Mouse (Mus musculus): ENCODE data around the gene Atg101.
A peak's percentile ranks its signal among the peaks of the same experiment; 100 is the strongest.

The Atg101 gene

DNA sequence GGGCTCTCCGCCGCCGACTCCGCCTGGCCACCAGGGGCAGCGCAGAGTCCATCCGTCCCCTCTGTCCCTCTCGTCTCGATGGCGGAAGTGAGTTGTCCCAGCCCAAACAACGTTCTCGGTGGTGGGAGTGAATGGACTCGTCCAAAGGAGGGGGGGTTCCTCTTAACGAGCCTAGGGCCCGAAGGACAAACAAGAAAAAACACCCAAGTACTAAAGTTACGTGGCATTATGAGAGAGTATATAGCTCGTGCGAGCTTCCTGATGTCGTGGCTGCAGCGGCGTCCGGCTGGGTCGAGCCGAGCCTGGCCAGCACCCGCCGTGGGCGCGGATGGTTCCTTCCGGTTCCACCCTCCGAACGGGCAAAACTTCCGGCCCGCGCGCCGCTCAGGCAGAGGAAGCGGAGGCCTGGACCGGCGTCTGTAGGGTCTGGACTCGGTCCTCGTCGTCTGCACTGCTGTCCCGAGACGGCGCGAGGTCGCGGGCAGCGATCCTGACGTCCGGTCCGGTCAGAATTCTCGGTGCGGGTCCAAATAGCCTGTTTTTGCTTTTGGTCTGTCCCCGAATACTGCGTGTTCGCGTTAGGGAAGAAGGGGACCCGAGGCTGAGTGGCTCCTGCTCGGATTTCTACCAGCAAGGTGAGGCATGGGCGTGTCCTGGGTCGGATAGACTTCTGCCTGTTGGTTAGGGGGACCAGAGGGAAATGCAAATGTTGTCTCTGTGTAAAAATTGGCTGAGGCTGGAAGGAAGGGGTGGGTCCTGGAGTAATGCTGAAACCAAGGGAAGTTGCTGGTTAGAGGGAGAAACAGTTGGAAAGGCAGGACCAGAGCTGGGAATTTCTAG lies at the start of gene Atg101:
Gene Atg101, plus strand, starts transcription at position 362 of the 840 bp plus-strand sequence.
- DNase-seq: peak; percentile 90 to 91

DNA sequence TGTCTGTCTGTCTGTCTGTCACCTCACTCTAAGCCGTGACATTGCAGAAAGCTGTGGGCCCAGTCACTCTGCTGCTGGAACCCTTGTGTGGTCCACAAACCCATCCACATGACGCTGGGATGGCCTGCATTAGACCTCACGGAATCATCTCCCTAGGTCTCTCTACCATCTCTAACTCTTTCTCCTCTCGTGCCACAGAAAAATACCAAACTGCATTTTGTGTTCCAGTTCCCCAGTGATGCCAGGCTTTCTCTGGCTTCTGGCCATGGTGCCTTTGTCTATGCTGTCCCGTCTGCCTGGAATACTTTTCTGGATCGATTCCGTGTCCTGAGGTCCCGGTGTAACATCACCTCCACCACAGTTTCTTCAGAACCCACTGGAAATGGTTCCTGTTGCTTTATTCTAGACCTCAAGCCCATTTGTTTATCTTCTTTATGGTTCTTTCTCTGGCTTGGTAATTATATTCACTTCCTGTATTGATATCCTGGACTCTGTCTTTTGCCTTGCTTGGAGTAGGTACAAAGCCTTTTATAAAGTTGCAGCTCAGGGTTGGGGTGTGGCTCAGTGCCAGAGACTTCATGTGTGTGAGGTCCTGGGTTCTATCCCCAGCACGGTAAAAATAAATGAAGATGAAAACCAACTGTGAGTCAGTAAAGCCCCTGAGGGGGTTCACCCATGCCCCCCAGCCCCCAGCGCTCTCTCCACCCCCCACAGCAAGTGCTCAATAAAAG lies 49.3 kb upstream of the Atg101 start:
- DNase-seq: no peak

DNA sequence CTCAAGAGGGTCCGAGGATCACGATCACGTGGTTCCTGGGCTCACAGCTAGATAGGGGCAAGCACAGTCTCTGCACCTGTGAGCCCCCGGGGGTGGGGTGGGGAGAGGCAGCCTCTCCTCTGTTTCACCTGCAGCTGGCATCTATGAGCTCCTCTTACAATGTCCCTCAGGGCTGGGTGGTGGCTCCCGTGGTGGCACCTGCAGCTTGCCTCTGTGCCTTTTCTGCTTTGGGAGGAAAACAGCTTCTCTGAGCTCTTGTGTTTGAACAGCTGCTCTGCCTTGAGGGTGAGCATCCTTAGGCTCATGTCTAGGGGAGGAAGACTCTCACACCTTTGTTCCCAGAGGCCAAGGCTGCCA lies 48.8 kb upstream of the Atg101 start:
- no peak for DNase-seq

DNA sequence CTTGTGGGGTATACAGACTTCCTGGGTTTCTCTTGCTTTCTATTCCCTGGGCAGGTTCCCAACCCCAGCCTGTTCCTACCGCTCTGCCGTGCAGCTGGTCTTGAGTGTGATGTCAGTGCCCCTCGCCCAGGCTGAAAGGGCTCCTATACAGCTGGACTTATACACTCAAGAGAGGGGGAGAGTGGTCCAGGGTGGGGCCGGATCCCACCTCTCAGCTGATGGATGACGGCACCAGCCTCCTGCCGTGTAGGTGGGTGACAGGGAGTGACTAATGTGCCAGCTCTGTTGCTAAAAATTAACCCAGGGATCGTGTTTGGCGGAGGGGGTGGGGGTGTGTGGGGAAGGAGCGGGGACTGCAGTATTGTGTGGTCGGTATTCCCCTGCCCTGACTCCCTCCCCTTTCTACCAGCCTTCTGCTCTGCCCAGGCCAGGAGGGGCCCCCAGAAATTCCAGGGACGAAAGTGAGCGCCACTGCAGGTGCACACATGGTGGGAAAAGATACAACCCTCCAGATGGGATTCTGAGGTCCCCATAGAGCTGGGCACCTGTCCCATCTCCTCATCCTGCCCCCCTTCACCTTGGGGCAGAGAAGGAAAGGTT lies 48.2 kb upstream of the Atg101 start:
- DNase-seq: no peak

DNA sequence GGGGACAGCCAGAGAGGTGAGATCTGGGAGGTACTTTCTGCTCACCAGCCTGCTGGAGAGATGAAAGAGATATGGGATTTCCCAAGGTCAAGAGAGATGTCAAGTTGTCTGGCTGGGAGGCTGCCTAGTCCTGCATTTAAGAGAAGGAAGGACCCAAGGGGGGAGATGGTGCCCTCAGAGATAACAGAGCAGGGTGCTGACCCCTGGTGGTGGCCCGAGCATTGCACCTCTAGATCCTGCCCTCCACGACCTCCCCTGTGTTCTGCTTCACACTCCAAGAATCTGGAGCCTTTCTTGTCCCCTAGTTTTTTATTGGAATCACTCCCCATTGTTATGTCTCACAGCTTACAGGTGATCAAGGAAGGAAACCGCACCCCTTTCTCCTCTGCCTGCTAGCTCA lies 47.2 kb upstream of the Atg101 start:
- DNase-seq: peak; percentile 65 to 67

DNA sequence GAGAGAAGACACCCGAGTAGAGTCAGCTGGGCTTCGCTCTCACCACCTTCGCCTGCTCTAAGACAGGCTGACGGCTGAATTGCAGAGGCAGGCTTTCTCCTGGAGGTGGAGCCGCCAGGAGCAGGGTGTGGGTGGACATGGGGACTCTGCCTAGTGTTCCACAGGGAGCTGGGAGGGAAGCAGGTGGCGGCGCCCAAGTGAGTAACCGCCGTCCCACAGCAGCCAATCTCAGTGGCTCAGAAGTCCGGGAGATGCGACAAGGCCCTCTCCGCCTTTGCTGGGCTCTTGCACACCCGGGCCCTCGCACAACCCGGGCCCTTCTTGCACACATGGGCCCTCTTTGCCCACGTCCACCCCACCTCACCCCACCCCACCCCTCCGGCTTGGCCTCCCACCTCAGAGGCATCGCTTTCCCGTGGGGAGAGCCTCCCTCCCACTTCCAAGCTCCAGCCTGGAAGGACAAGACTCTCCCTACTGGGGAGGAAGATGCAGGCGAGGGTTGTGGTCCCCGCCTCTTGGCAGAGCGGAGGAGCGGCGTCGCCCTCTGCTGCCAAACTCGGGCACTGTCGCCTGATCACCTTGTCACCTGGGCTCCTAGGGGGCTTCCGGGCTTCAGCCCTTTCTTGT lies 45.1 kb upstream of the Atg101 start:
- DNase-seq: peak; percentile 68 to 72

DNA sequence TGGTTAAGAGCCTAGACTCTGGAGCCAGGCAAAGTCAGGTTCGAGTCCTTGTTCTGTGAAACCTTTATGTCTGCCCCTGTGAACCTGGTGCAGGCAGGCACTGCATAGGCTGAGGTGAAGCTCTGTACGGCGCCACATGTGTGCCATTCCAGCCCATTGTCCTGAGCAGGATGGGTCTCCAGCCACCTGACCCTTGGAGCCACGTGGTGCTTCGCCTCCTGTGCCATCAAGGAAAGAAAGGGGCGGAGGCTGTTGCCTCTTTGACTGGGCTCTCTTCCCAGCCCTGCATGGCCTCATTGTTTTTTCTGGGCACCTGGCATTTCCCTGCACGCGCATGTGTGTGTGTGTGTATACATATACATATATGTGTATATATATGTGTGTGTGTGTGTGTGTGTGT lies 44.3 kb upstream of the Atg101 start:
- DNase-seq: no peak

DNA sequence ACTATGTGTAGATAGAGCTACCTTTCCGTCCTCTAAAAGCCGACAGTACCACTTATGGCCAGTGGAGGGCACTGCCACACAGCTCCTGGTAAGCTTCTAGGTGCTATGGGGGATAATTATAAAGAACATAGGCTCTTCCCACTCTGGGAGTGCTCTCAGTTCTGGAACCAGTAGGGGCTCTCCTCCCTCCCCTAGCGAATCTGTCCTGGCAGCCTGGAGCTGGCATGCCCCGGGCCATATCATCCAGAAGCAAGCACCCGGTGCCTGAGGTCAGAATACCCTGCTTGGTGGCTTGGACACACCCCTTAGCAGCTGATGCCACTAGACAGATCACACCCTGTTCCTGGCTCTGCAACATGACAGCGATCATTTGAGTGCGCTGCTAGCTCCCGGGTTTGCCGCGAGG lies 43.3 kb upstream of the Atg101 start:
- peak; percentile 89 to 97 for DNase-seq

DNA sequence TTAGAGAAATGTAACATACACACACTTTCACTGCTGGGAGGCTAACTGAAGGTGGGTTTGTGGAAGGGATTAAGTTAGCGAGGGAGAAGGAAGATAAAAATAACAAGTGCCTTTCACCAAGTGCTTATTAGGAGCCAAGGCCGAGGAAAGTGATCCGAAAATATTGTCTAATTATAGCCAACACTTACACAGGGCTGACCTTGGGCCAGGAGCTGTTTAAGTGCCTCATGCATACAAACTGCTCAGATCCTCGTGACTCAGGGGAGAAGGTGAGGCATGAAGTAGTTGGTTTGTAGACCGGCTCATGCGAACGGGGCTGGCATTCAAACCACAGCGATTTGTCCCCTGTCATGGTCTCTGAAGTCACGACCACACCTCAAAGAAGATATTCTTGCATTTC lies 42.8 kb upstream of the Atg101 start:
- DNase-seq: no peak

DNA sequence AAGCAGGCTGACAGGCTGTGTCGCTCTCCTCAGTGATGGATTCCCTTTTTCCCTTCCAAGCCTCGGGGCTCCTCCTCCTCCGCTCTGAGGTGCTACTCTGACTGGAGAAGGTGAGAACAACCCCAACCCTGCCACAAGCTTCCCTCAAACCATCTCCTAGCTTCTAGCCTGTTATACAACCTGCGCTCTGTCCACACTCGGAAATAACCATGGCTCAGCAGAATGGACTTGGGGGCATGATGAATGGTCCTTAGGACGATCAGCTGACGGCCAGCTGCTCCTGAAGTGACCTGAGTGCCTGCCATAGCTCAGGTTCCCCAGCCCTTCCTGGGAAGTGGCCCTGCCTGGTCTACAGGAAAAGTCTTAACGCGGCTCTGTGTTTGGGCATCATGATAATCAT lies 42.2 kb upstream of the Atg101 start:
- DNase-seq: no peak

DNA sequence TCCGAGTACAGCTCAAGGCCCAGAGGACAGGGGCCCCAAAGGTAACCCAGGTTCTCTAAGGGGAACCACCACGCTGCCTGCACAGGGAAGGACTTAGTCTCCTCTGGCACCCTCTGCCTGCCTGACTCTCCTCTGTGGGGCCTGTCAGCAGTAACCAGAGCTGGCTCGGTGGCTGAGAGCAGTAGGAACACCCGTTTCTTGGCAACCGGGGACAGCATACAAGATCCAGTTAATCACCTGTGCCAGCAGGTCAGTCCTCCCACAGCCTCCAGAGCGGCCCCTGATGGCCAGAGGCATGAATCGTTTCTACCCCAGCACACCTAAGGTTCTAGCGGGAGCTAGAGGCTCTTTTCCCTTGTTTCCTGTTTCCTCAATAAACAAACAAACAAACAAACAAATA lies 41.4 kb upstream of the Atg101 start:
- peak; percentile 80 to 86 for DNase-seq

DNA sequence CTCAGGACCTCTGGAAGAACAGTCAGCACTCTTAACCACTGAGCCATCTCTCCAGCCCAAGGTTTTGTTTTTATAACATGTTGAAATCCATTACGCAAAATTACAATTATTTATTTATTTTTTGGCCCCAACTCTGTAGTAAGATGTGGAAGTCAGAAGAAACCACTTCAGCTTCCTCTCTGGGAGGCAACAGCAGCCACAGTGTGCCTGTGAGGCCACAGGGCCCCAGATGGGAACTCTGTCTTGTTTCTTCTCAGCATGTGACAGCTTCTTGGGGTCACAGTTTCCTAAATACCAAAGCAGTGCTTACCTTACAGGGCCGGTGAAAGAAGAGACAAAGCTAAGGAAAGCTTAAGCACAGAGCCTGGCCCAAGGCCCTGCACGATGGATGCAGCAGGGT lies 40.1 kb upstream of the Atg101 start:
- DNase-seq: no peak

DNA sequence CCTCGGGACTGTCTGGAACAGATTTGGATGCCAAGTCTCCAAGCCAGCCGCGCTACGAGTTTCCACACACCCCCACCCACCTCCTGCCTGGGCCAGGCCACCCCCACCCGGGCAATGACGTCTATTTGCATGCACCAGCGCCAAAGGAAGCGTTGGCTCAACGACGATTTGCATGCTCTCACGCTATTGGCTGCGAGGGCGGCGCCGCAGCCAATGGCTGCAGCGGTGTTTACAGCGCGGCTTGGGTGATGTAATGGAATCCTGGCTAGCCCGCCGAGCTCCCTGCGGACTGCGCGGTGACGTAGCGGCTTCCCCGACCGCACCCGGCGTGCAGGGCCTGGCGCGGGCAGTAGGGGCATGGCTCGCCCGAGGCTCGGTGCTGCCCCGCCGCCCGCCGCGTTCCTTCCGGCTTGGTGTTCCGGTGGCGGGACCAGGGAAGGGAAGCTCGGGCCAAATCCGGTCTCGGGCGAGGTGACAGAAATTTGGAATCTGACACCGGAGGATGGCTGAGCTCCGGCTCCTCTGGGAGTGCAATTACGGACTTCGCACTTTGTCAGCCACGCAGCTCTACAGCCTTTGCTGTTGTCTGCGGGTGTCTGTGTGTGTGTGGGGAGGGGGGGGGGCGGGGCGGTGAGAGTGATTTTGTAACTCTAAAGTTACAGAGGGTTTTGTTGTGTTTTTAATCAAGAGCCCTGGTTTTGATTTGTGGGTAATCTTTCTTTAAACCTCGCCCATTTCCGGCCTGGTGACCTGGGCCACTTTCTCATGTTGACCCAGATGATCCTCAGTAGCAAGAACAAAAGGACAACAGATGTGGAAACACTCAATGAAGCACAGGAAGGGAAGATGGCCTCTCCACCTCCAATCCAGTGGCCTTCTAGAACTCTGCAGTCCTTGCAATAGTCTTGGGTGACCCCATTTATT lies 37.6 kb upstream of the Atg101 start:
- peak; percentile 92 for DNase-seq

DNA sequence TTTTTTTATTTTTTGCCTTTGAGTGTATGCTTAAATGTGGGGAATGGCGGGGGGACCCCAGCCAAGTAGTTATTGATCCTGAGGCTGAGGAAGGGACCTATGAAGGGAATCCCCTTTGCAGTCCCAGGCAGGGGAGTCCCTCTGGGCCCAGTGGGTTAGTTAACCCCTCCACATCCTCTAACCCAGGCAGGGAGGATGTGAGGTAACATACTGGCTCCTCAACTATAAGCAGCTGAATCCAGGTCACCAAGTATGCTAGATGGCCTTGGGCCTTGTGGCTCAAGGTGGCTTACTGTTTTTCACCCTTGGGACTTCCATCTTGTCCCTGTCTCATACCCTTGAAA lies 36.9 kb upstream of the Atg101 start:
- DNase-seq: no peak

DNA sequence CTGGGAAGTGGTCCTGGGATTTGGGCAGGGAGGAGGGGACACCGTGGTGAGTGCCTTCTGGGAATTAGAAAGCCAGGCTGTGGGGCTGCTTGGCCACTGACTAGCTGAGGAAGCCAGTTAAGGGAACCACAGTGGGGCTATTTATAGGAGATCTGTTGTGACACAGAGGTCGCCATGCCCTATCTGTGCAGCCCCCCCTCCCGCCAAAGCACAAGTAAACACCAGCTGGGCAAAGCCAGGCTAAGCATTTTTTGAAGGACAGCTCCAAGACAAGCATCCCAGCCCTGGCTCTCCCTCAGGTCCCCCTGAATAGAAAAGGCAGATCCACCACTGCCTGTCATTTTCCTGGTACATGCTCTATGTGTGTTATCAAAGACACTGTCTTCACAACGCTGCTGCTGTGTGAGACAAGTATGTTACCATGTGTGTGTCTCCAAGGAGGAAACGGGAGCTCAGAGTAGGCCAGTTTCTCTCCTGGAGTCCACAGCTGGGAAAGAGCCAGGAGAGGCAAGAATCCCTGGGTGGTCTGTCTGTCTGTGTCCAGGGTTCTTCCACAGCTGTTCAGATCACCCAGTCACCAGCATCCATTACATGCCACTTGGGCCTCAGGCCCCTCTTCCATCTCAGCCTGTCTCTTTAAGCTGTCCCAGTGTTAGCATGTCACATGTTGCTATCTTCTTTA lies 35.9 kb upstream of the Atg101 start:
- DNase-seq: no peak

DNA sequence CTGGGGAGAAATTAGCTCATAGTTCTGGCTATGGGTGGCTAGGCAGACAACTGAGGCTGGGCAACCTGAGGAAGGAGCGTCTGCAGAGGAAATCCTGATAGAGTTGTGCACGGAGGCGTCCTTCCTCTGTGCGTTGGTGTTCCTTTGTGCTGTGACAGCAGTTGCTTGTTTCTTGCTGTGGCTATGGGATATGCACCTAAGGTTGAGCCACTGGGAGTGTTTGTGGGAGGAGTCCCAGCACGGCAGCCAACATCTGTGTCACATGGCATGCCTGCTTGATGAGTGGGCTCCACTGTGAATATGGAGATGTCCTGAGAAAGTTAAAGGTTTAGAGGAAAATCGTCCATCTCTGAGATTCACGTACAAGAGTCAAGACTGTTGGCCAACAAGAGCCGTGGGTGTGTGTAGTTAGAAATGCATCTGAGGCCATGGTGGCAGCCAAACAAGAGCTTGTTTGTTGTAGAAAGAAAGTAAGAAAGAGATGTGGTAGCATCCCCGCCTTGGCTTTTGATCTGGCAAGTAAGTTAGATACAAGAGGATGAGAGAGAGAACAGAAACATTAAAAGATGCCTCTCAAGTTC lies 33.8 kb upstream of the Atg101 start:
- DNase-seq: no peak

DNA sequence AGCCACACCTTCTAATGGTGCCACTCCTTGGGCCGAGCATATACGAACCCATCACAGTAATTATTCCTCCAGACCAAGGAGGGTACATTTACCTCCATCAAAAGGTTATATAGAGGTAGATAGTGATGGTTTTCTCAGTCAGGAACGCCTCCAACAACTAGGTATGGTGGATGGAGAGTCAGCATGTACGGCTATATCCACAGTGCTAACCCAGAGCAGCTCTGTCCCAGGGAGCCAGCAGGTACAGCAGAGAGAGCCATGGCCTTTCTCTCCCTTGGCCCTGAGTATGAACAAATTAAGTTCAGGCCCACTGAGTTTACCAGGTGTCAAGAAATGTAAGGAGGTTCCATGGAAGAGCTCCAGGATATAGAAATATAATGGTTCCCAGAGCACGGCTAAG lies 32.1 kb upstream of the Atg101 start:
- DNase-seq: no peak

DNA sequence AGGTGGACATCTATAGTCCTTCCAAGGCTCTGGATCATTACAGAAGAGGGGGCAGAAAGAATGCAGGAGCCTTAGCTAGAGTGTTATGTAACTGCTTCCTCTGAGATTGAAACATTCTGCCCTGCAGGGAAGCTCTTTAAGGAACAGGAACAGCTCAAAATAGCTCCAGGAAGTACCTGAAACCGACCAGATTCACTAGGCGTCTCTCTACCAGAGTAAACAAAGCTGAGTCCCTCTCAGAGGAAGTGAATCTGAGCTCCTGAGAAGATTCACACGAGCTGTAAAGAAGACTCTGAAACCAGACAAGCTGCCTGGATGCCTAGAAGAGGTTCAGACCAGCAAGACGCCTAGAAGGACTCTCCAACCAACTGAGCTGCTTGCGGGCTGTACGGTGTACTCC lies 31.5 kb upstream of the Atg101 start:
- no peak for DNase-seq

DNA sequence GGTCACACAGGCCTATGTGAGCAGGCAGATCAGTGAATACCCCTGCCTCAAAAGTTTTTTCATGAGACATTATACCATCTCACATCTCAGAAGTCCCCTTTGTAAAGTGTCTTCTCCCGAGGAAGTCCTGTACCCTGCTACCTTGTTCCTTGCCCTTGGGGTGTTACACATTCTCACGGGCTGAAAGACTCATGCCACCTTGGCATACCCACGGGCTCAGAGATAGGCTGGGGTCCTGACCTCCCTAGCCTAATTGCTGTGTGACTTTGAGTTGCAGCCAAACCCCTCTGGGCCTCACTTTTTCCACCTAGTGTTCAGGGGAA lies 30.5 kb upstream of the Atg101 start:
- no peak for DNase-seq

DNA sequence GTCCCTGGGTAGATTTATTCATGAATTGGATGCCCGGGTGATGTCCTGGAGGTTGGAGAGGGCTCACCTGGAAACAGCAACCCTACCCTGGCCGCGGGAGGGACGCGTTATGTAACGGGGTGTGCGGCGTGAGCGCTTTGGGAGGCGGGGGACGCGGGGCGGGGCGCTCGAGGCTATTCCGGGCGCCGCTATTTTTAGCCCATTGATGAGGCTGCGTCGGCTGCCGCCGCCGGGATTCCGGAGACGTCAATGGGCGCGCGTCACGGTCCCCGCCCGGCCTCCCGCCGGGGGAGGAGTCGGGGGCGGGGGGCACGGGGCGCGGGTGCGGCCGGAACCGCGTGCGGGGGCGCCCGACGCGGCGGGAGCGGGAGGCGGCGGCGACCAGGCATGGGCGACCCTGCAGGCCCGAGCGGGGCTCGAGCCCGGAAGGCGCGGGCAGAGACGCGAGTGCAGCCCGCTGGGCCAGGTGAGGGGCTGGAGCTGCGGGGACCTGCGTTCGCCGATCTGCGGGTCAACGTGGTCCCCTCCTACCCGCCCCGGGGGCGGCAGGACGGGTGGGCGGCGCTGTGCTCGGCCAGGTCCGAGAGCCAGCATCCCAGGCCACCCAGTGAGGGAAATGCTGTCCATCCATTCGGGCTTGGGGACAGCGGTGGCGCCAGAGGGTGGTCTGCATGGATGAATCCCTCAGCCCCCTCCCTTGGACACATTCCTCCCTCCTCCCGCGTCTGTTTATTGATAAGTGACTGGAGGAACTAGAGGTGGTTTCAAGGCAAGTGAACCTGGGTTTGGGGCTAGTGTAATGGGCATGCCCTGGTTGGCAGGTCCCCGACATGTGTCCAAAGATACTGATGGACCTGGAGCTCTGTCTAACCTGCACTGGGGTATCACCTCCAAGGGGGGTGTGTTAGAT lies 29.9 kb upstream of the Atg101 start, which contains the start of gene Nr4a1:
Gene Nr4a1, plus strand, starts transcription at position 384 of the 910 bp plus-strand sequence.
- peak; percentile 79 to 87 for DNase-seq
